Mouse (Mus musculus) CH12.LX (cell line): ENCODE results near the gene Atrnl1.

ENCODE experiments used
- CTCF ChIP-seq, 2 experiments: IDR thresholded peaks in 1 of 2; conservative IDR thresholded peaks in 1 of 2; 2 replicates each; pipeline ENCODE4 v1.5.1; 2011 to 2012; ENCODE audit warnings: low read depth in 2 of 2, low read length in 2 of 2, improper control_type of control experiment in 1 of 2, inconsistent platforms in 1 of 2, mild to moderate bottlenecking in 1 of 2, moderate library complexity in 1 of 2
- E2F4 ChIP-seq: IDR thresholded peaks from 2 replicates; pipeline ENCODE4 v1.6.1; 2011; ENCODE audit warnings: low read depth, low read length, improper control_type of control experiment; ENCODE audit not compliant: insufficient replicate concordance
- ELF1 ChIP-seq: IDR thresholded peaks from 2 replicates; pipeline ENCODE4 v1.6.1; 2014; ENCODE audit warnings: low read depth, mild to moderate bottlenecking, inconsistent platforms, low read length, improper control_type of control experiment
- GABPA ChIP-seq: IDR thresholded peaks from 2 replicates; pipeline ENCODE4 v1.6.1; 2012; ENCODE audit warnings: low read depth, low read length, improper control_type of control experiment, inconsistent platforms; ENCODE audit not compliant: insufficient replicate concordance
- MAFK ChIP-seq: IDR thresholded peaks from 2 replicates; pipeline ENCODE4 v1.6.1; 2011; ENCODE audit warnings: low read length, improper control_type of control experiment; ENCODE audit not compliant: insufficient replicate concordance
- MAZ ChIP-seq: IDR thresholded peaks from 2 replicates; pipeline ENCODE4 v1.6.1; 2012; ENCODE audit warnings: low read depth, mild to moderate bottlenecking, inconsistent platforms, low read length, improper control_type of control experiment, moderate library complexity
- MXI1 ChIP-seq: IDR thresholded peaks from 2 replicates; pipeline ENCODE4 v1.6.1; 2011; ENCODE audit warnings: mild to moderate bottlenecking, low read depth, low read length, improper control_type of control experiment
- MYC ChIP-seq: IDR thresholded peaks from 2 replicates; pipeline ENCODE4 v1.6.1; 2011; ENCODE audit warnings: low read depth, mild to moderate bottlenecking, improper control_type of control experiment, low read length
- POLR2AphosphoS2 ChIP-seq: IDR thresholded peaks from 2 replicates; pipeline ENCODE4 v1.6.1; 2011; ENCODE audit warnings: low read depth, low read length, improper control_type of control experiment
- USF2 ChIP-seq: conservative IDR thresholded peaks from 2 replicates; pipeline ENCODE4 v1.6.1; 2011; ENCODE audit warnings: low read depth, low read length, improper control_type of control experiment
- ZMIZ1 ChIP-seq: IDR thresholded peaks from 2 replicates; pipeline ENCODE4 v1.6.1; 2012; ENCODE audit warnings: low read depth, mild to moderate bottlenecking, inconsistent platforms, low read length, improper control_type of control experiment
- ZNF384 ChIP-seq: IDR thresholded peaks from 2 replicates; pipeline ENCODE4 v1.6.1; 2012; ENCODE audit warnings: low read depth, low read length, improper control_type of control experiment, inconsistent platforms

- TF ChIP-seq USF2 (no peak), CTCF (conservative IDR thresholded peaks at IDR 0.05 in 1 of 2, IDR thresholded peaks at IDR 0.05 in 1 of 2; ENCODE audit: low read depth in 2 of 2, low read length in 2 of 2) (no peak), MAZ (no peak), ZMIZ1 (no peak), POLR2AphosphoS2 (no peak), ELF1 (no peak), MAFK (no peak), ZNF384 (no peak), E2F4 (no peak), MXI1 (no peak), GABPA (no peak), MYC (no peak)
Observed at GRCm38 (mm10) chr19:57808363-57808762, 197.5 kb downstream of the Atrnl1 start.
